Mouse (Mus musculus): Measurements from ENCODE around the gene Kcnk7.

GRCm38 (mm10) chr19:5723934-5724548 lies 19.9 kb downstream of the Kcnk7 start:
- TF ChIP-seq EP300 (IDR thresholded peaks at IDR 0.05) (no peak), CTCF (IDR thresholded peaks at IDR 0.05) (no peak)

Data from lung, postnatal 0 days (tissue).